Mouse (Mus musculus) gastrocnemius, adult 2 months (tissue): Measurements from ENCODE around the gene Proca1. TPM values are rescaled to one million over a fixed set of nuclear protein-coding genes. Genes with fewer than 3 reads are reported as not detected.
A peak's percentile ranks its signal among the peaks of the same experiment; 100 is the strongest.
"Not testable (repeated sequence)": the region's sequence is repeated elsewhere in the genome, so short reads cannot be mapped to it uniquely, and the experiment has no call there.

Experiments used
- DNase-seq: peaks from one replicate; pipeline ENCODE4 v3.0.0; 2022
- H3K27ac ChIP-seq: fragments of 200-600 bp; 2 replicates; pipeline ENCODE4 v1.8.1; 2022; ENCODE audit warnings: mild to moderate bottlenecking
- H3K4me3 ChIP-seq: fragments of 200-600 bp; 2 replicates; pipeline ENCODE4 v1.8.1; 2022; ENCODE audit warnings: mild to moderate bottlenecking, moderate library complexity
- CTCF ChIP-seq: fragments of 200-600 bp; IDR thresholded peaks from 2 replicates; pipeline ENCODE4 v1.8.1; 2022; ENCODE audit warnings: antibody characterized with exemption, mild to moderate bottlenecking, moderate library complexity
- intact Hi-C: fragments of 180-260 bp; cut with DNase I; formaldehyde crosslinking; loops from one replicate; pipeline ENCODE4 v1.15.1; 2025
- total RNA-seq, 2 experiments: library from RNA; stranded (reverse); gene quantifications; 2 replicates each; pipeline ENCODE4 v1.2.3; 2021

Proca1 gene
- total RNA-seq, 2 experiments from 2014 or later = 0.81 TPM; not detected in 1

DNA sequence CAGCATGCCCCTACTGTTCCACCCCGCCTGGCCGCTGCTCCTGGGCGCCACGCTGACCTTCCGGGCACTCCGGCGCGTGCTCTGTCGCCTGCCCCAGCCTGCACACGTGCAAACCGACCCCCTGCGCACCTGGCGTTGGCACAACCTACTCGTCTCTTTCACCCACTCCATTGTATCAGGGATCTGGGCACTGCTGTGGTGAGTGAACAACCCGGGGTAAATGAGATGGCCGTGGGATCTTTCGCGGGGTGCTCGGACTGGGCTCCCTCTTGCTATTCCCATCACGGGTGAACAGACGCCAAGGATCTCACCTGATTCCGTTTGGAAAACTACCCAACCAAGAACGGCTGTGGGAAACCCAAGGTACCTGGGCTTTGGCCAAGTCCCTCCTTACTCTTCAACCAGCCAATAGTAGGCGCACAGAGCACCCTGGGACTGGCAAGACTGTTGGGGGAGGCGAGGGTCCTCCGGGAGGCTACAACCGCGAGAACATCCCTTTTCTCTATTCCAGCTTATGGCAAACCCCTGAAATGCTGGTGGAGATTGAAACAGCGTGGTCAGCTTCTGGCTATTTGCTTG lies 14.2 kb upstream of the Proca1 start:
- H3K27ac ChIP-seq = peak overlapping the region; percentile 87
- peak overlapping the region; percentile 92 for H3K4me3 ChIP-seq
- intact Hi-C loops = loop anchor here (5.0 kb wide), 2 partner anchors 142 to 197 kb away; partner anchors contain the start of genes Flot2 and Phf12
- no peak for TF ChIP-seq CTCF
- DNase-seq = peak; percentile 61

GRCm38 (mm10) chr11:78179438-78179999 lies 13.7 kb upstream of the Proca1 start:
- TF ChIP-seq CTCF = no peak
- peak overlapping the region; percentile 92 for H3K4me3 ChIP-seq
- no peak for DNase-seq
- peak overlapping the region; percentile 87; the same call in 1 of the 2 replicates for H3K27ac ChIP-seq
- intact Hi-C loops = loop anchor here (5.0 kb wide), 2 partner anchors 142 to 197 kb away; partner anchors contain the start of genes Flot2 and Phf12

GRCm38 (mm10) chr11:78180081-78180761 lies 13.0 kb upstream of the Proca1 start:
- no peak for DNase-seq
- intact Hi-C loops = no loop called here
- no peak for TF ChIP-seq CTCF
- Histone ChIP-seq H3K27ac (no peak overlapping the region), H3K4me3 (no peak overlapping the region)

DNA sequence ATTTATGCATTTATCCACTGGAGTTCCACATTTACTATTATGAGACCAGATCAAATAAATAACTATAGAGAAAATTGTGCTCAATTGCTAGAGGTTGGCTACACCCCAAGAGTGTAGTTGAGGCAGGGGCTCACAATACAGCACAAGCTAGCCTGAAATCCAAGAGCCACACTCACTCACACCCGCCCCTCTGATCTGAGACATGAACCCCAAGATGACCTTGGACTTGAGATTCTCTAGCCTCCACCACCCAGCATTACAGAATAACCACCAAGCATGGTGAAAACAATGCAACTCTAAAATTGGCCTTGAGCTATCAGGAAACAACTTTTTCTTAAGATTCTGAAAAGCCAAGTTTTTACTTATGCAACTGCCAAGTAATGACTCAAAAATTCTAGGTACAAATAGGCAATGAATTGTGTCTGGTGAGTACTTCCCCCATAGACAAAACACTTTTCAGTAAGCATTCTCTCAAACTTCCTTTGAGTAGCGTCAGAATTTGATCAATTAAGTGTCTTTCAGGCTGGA lies 11.3 kb upstream of the Proca1 start:
- intact Hi-C loops = no loop called here
- H3K27ac ChIP-seq = 0 out of 2 replicates have a peak overlapping the region, but pooled peaks have one; percentile 91
- H3K4me3 ChIP-seq = peak overlapping the region; percentile 85
- TF ChIP-seq CTCF = no peak
- DNase-seq = no peak

- no peak for TF ChIP-seq CTCF
- peak overlapping the region; percentile 91 for H3K27ac ChIP-seq
- no peak for DNase-seq
- H3K4me3 ChIP-seq = peak overlapping the region; percentile 85
- intact Hi-C loops = no loop called here
These were observed 10.7 kb upstream of the Proca1 start for GRCm38 (mm10) chr11:78182450-78182849.

- TF ChIP-seq CTCF = peak; percentile 51
- DNase-seq = peak; percentile 81
- intact Hi-C loops = no loop called here
- peak within 1 kb of the TSS; percentile 85 for H3K4me3 ChIP-seq
- H3K27ac ChIP-seq = peak within 1 kb of the TSS; percentile 91
These were observed 10.0 kb upstream of the Proca1 start, which contains the start of gene Rpl23a for GRCm38 (mm10) chr11:78182961-78183844. TSS of gene Rpl23a (minus strand) at chr11:78183584.

GRCm38 (mm10) chr11:78183884-78184514 lies 9.2 kb upstream of the Proca1 start:
- intact Hi-C loops = no loop called here
- Histone ChIP-seq H3K4me3 (peak overlapping the region; percentile 85), H3K27ac (peak overlapping the region; percentile 91)
- no peak for TF ChIP-seq CTCF
- DNase-seq = no peak

GRCm38 (mm10) chr11:78184702-78185101 lies 8.5 kb upstream of the Proca1 start:
- H3K4me3 ChIP-seq, intact Hi-C loops, DNase-seq, H3K27ac ChIP-seq: not testable (repeated sequence)

GRCm38 (mm10) chr11:78188331-78189233 lies 4.6 kb upstream of the Proca1 start, which contains the start of gene Rab34:
TSS of gene Rab34 (plus strand) at chr11:78188430.
- H3K4me3 ChIP-seq = peak within 1 kb of the TSS; percentile 85
- TF ChIP-seq CTCF = no peak
- peak; percentile 80 for DNase-seq
- H3K27ac ChIP-seq = peak within 1 kb of the TSS; percentile 85
- intact Hi-C loops = no loop called here

DNA sequence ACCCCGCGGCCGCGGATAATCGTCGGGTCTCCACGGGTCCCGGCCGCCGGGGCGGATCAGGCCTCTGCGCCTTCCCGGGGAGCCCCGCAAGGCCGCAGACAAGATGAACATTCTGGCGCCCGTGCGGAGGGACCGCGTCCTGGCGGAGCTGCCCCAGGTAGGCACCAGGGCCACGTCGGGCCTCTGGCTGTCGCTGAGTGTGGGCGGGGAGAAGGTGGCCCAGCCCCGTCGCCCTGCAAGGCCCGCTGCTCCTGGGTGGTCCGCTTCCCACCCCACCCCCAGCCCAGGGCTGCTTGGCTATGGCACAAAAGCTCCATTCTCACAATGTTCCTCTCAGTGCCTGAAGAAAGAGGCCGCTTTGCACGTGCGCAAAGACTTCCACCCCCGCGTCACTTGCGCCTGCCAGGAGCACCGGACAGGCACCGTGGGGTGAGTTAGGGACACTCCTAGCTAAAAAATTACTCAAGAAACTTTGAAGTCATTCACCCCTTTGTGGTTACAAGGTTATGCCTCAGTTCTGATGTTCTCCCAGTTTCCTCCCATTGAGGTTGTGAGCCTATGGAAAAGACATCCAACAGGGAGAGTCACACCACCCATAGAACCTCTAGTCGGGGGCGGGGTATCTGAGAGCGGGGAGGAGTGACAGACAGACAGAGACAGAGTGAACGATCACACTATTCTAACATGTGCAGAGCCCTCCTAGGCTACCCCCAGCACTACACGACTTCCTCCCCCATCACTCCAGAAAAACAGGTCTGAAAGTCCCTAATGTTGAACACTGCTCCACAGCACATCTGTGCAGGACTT lies 3.8 kb upstream of the Proca1 start:
- TF ChIP-seq CTCF = no peak
- intact Hi-C loops = no loop called here
- DNase-seq = peak; percentile 68
- peak overlapping the region; percentile 85 for H3K27ac ChIP-seq
- H3K4me3 ChIP-seq = peak overlapping the region; percentile 85
